Mouse (Mus musculus) heart, adult 8-10 months (tissue): ENCODE measurements around the gene Kmt2b. TPM values are rescaled to one million over a fixed set of nuclear protein-coding genes. Genes with fewer than 3 reads are reported as not detected.
A peak's percentile ranks its signal among the peaks of the same experiment; 100 is the strongest.

Experiments
- DNase-seq: peaks from one replicate; pipeline ENCODE4 v3.0.0; 2022; ENCODE audit warnings: low spot score
- microRNA-seq: library from miRNA; unstranded; fragments of <30 nt; microRNA quantifications from one replicate; pipeline ENCODE4 v1.2.0, GENCODE M21; 2022
- total RNA-seq, 4 experiments: library from RNA; stranded (reverse); gene quantifications; 2 replicates each; pipeline ENCODE4 v1.2.4; 2022

The Kmt2b gene
- total RNA-seq, 4 experiments from 2014 or later, result 14.2 to 19.6 (median 16.2) TPM

DNA sequence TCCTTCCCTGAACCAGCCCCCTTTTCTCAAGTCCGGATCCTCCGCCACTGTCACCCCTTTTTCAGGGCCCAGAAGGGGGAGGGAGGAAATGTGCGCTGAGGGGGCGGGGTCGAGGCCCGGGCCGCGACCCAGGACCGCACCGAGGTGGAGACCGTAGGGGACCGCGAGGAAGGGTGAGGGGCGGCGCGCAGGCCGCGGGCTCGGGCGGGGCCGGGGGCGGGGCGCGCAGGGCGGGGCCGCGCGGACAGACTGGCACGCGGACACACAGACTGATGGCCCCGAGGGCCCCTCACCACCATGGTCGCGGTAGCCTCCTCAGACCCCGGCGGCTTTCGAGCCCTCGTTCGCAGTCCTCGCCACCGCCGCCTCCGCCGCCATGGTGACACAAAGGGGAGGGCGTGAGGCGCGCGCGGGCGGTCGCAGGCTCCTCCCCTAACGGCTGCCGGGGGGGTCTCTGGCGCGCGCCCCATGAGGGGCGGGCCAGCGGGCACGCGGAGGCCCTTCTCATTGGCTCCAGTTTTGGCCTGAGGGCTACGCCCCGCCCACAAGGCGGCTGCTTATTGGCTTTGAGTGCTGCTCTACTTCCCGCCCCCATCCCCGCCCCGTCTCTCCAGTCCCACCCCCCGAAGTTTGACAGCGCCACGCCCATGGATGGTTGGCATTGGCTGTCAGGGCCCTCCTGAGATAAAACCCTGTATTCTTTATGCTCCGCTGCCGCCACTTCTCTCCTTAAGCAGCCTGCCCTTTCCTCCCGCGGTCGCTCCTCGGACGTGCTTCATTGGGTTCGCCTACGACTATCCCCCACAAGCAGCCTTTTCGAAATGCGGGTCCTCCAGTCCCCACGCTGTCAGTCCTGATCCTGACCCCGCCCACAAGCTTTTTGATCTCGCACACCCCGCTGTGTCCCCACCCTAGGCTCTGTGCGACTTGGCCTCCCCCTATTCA is 53.6 kb downstream of the Kmt2b start, which contains the start of gene Arhgap33:
Gene Arhgap33 (minus strand): TSS at position 428 of the 945 bp plus-strand sequence.
- DNase-seq, result peak; percentile 89

DNA sequence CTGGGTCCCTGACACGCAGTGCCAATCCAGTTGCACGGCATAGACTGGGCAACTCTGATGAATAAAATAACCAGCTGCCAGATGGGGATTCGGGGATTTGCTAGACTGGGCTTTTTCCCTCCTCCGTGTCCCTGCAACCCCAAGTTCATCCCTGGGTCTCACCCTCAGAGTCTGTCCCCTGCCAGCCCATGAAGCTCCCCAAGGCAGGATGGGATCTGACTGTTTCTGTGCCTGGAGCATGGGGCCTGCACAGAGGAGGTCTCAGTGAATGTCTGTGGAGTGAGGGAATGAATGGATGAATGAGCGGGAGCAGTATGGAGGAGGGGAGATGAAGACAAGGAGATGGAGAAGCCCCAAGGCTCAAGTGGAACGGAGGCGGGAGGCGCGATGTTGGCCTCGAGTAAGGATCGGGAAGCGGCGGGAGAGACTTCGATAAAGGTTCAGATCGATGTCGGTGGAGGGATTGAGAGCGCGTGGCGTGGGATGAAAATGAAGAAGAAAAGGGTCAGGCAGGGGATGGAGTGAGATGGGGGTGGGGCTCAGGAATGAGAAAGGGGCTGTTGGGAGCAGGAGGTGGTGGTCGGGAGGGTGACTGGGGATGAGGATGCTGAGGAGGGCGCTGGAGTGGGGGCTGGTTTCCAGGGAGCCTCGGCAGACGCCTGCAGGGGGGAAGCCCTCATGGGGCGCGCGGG is 54.4 kb downstream of the Kmt2b start:
- DNase-seq, result no peak

DNA sequence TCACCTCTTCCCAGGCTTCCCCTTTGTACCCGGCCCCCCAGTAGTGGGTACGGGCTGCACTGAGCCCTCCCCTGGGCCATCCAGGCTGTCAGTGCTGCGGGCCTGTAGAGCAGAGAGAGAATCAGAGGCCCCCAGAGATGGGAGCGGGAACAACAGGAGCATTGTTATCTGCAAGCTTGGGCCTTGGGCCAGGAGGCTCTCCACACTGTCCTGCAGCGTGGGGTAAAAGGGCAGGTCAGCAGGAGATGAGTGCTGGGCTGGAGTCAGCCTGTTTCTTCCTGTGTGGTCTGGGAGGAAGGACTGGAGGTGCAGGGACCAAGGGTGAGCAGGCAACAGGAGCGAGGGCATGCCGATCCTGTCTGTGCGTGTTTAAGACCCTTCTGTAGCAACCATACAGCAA is 55.6 kb downstream of the Kmt2b start:
- no peak for DNase-seq

DNA sequence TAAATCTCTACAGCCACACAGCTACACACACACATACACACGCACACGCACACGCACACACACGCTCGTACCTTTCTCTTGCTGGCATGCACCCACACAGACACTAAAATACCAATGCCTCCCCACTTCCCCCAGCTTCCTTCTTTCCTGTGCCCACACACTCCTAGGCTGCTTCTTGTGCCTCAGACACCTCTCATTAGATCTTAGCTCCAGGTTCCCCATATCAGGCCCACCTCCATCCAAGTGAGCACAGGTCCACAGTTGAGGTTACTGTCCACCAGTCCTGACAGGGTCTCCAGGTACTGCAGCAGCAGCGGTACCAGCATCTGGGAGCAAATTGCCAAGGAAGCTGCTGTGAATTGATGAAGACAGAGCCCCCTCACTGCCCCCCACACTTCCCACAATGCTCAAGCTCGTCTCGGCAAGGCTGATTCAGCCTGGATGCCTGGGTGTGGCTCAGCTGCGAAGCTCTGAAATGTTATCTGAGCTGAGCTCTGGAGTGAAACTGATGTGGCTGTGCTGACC is 57.2 kb downstream of the Kmt2b start:
- no peak for DNase-seq

DNA sequence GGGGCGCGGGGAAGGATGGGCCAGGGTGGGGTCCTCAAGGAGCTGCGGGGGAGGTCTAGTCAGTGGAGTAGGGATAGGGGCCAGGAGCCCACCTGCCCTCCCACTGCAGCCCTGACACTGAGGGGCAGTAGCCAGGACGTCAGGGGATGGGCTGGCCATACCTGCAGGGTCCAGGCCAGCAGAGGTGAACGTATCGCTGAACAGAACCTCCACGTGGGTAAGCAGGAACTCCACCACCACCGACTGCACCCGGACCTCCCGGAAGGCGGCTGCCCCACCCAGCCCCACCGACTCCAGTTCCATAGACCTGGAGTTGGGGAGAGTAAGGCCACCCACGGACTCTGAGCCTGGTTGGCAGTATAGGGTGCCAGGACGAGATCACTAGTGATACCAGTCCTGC is 61.5 kb downstream of the Kmt2b start:
- DNase-seq, result no peak

DNA sequence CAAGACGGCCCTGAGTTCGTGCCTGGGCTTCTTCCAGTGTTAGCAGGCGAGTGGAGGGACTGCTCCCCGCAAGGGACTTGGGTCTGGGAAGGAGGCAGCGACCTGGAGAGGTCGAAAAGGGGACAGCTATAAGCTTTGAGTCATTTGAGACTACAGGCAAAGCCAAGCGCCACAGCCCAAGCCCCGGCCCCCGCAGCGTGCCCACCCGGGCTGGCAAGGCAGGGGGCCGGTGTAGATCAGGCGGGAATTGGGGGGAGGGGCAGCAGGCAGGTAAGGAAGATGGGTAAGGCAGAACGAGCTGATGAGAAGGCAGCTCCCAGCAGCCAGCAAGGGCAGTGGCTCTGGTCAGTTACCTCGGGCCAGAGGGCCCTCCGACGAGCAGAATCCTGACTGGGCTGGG is 62.1 kb downstream of the Kmt2b start:
- no peak for DNase-seq

DNA sequence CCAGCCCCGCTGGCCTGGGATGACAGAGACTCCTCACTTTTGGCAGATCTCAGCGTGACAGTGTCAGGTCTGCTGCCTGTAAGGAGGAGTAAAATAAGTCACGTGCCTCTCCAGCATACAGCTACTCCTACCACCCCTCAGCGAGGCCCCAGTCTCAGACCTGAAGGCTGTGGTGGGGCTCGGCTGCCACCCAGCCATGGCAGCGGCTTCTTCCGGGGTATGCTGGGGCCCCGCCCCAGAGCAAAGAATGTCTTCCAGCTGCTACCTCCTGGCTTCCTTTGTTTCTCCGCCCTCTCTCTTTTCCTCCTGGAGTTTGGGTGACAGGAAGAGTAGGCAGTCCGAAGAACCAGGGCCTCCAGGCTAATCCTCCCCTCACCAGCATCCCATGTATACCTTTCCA is 62.6 kb downstream of the Kmt2b start:
- no peak for DNase-seq

DNA sequence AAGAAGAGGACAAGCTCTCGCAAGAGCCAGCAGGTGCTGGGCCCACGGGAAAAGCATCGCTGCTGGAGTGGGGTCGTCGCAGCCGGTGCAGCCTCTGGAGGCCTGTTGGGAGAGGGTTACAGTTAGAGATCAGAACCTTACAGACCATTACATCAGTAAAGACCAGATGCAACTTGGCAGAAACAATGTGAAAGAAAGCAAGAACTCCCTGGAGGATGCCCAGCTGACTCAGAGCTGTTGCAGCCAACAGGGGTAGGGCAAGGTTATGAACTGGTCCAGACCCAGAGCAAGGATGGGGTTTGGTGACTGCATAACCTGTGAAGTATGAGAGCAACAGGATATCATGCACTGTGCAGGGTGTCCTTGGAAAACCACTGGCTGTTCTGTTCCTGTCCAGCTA is 64.0 kb downstream of the Kmt2b start:
- no peak for DNase-seq

DNA sequence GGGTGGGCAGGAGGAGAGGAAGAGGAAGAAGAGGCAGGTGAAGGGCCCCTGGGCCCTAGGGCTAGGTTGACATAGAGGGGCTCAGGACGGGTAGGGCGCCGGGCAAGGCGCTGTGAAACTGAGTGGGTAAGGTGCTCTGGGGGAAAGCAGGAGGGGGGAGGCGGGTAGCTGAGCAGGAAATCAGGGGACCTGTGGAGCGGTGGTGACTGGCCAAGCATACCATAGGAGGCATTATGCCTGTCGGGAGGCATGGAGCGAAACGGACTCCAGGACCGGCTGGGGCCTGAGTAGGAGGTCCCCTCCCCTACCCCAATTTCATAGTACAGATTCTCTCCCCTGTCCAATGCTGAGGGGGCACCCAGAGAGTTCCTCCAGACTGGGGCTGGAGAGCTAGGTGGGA is 65.7 kb downstream of the Kmt2b start:
- DNase-seq, result no peak

DNA sequence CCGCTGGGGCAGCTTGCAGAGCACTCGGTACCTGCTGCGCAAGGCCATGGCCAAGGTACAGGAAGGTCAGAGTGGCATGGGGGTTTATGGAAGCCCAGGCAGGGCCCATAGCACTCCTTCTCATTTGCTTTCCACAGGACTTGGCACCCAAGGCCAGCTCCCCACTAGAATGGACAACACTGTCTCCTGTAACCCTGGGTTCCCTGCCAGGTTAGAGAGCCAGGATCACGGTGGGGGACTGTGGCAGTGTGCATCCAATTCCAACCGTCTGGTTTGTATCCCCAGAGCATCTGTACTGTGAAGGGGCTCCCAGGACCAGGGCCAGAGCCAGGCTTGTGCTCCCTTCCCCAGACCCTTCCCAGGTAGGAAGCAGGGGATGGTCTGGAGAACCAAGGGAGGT is 67.7 kb downstream of the Kmt2b start:
- no peak for DNase-seq

DNA sequence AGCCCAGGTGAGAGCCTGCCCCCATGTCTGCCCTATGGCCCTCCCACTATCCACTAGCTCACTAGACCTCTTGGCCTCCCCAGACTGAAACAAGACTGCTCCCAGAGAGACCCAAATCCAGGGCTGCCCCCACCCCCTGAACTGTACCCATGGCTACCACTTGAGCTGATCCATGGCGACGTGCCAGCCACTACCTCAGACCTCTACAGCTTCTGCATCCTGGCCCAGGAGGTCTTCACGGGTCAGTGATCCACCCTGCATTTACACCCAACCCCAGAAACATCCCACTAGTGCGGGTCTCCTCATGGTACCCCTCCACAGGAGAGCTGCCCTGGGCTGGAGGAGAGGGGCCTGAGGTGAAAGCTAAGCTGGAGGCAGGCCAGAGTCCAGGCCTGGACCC is 68.1 kb downstream of the Kmt2b start:
- no peak for DNase-seq

Small RNA genes lying within 50 kb of the gene (microRNA-seq; reads per million reads assigned to microRNA genes)
- gene Gm38670 (8.7 reads per million, percentile 22 among the genes with 10 or more reads in this experiment), gene Mir3569 (not detected)

Other genes with a start within 250 kb of the Kmt2b start
- gene Lrfn3, start 226.0 kb downstream of the Kmt2b start, total RNA-seq, result 1 to 10 TPM; 1.3 to 2.4 (median 1.6) TPM
- 10 to 100 TPM; 13.5 to 26.2 (median 16.5) TPM for gene Tyrobp, start 175.0 kb downstream of the Kmt2b start, total RNA-seq
- gene Hcst, start 168.9 kb downstream of the Kmt2b start, total RNA-seq, result not detected
- gene Nfkbid, start 167.0 kb downstream of the Kmt2b start, total RNA-seq, result under 1 TPM in 3 of 4 experiments, not detected in 1; 0.12 to 0.46 (median 0.28) TPM
- 1 to 10 TPM; 3.2 to 4.2 (median 3.6) TPM for gene Aplp1, start 143.2 kb downstream of the Kmt2b start, total RNA-seq
- gene Kirrel2, start 131.0 kb downstream of the Kmt2b start, total RNA-seq, result not detected
- not detected for gene Nphs1, start 130.4 kb downstream of the Kmt2b start, total RNA-seq
- gene Prodh2, start 95.1 kb downstream of the Kmt2b start, total RNA-seq, result not detected
- gene Arhgap33, start 53.7 kb downstream of the Kmt2b start, total RNA-seq, result under 1 TPM; 0.32 to 0.60 (median 0.36) TPM
- 1,000 to 10,000 TPM in 1 of 4 experiments, 100 to 1,000 TPM in 3; 852 to 1,087 (median 985) TPM for gene Hspb6, start 36.5 kb downstream of the Kmt2b start, total RNA-seq
- gene Proser3, start 36.4 kb downstream of the Kmt2b start, total RNA-seq, result 1 to 10 TPM; 3.1 to 4.5 (median 3.9) TPM
- gene Lin37, start 28.9 kb downstream of the Kmt2b start, total RNA-seq, result 10 to 100 TPM; 13.5 to 21.0 (median 14.6) TPM
- gene U2af1l4, start 25.4 kb downstream of the Kmt2b start, total RNA-seq, result 10 to 100 TPM; 62.1 to 70.3 (median 67.2) TPM
- 1 to 10 TPM in 2 of 4 experiments, under 1 TPM in 2; 0.80 to 1.6 (median 1.2) TPM for gene Gm49396, start 25.4 kb downstream of the Kmt2b start, total RNA-seq
- gene Psenen, start 25.1 kb downstream of the Kmt2b start, total RNA-seq, result 10 to 100 TPM; 82.2 to 90.7 (median 88.5) TPM
- gene Igflr1, start 23.3 kb downstream of the Kmt2b start, total RNA-seq, result 1 to 10 TPM in 3 of 4 experiments, not detected in 1; 1.1 to 1.4 (median 1.1) TPM
- not detected for gene Zbtb32, start 10.2 kb upstream of the Kmt2b start, total RNA-seq
- under 1 TPM in 1 of 4 experiments, not detected in 3; 0.19 TPM for gene Upk1a, start 24.1 kb upstream of the Kmt2b start, total RNA-seq
- 1,000 to 10,000 TPM; 4,392 to 5,023 (median 4,762) TPM for gene Cox6b1, start 37.4 kb upstream of the Kmt2b start, total RNA-seq
- gene Etv2, start 47.1 kb upstream of the Kmt2b start, total RNA-seq, result not detected
- 10 to 100 TPM; 43.9 to 49.9 (median 44.7) TPM for gene Rbm42, start 61.6 kb upstream of the Kmt2b start, total RNA-seq
- 1 to 10 TPM; 3.0 to 7.4 (median 6.0) TPM for gene Haus5, start 76.3 kb upstream of the Kmt2b start, total RNA-seq
- under 1 TPM in 1 of 4 experiments, not detected in 3; 0.40 TPM for gene Pmis2, start 82.9 kb upstream of the Kmt2b start, total RNA-seq
- gene 2200002J24Rik, start 110.2 kb upstream of the Kmt2b start, total RNA-seq, result under 1 TPM in 1 of 4 experiments, not detected in 3; 0.82 TPM
- under 1 TPM in 3 of 4 experiments, not detected in 1; 0.09 to 0.28 (median 0.16) TPM for gene Atp4a, start 123.5 kb upstream of the Kmt2b start, total RNA-seq
- 100 to 1,000 TPM; 229 to 268 (median 258) TPM for gene Tmem147, start 140.8 kb upstream of the Kmt2b start, total RNA-seq
- not detected for gene Gapdhs, start 155.0 kb upstream of the Kmt2b start, total RNA-seq
- gene Sbsn, start 162.7 kb upstream of the Kmt2b start, total RNA-seq, result 1 to 10 TPM; 1.3 to 4.6 (median 3.0) TPM
- gene Dmkn, start 175.0 kb upstream of the Kmt2b start, total RNA-seq, result 1 to 10 TPM in 3 of 4 experiments, under 1 TPM in 1; 0.82 to 1.7 (median 1.4) TPM
- not detected for gene Krtdap, start 199.2 kb upstream of the Kmt2b start, total RNA-seq
- under 1 TPM in 2 of 4 experiments, not detected in 2; 0.25 to 0.46 TPM for gene Ffar2, start 235.0 kb upstream of the Kmt2b start, total RNA-seq